Mouse (Mus musculus): ENCODE measurements around the gene Use1. TPM values are rescaled to one million over a fixed set of nuclear protein-coding genes. Genes with fewer than 3 reads are reported as not detected.

The Use1 gene
- total RNA-seq (2012; rRNA removed) (118 and 130 TPM in 2 replicates), total RNA-seq (2014; rRNA removed) (69.6 and 78.4 TPM in 2 replicates), polyA plus RNA-seq (2012; ENCODE audit: insufficient read length, low read depth) (98.7 and 111 TPM in 2 replicates)

GRCm38 (mm10) chr8:71366771-71367528 lies at the start of gene Use1:
TSS of gene Use1 (plus strand) at chr8:71366848.
- peak within 1 kb of the TSS; percentile 69 to 79 (median 74) for H3K4me3 ChIP-seq (replicated peaks in 1 of 3; ENCODE audit: low read depth in 2 of 3, low read length in 2 of 3, poor library complexity in 1 of 3)
- H3K4me2 ChIP-seq (ENCODE audit: insufficient read depth, low read depth, poor library complexity, severe bottlenecking), result peak within 1 kb of the TSS; percentile 80
- H3K4me1 ChIP-seq (ENCODE audit: control insufficient read depth in 1 of 2, insufficient read depth in 2 of 2), result peaks cover 15 to 35% of the 10 kb centered on the region in 2 experiments
- peak; percentile 97 for DNase-seq (ENCODE audit: extremely low read depth)
- in situ Hi-C loops (cut with MboI; ENCODE audit: low pct_ligation_motif_present, low pct_unique_long_range_greater_than_20kb, low sequenced_read_pairs) (no loop called here), dilution Hi-C loops (cut with MboI; ENCODE audit: extremely low pct_ligation_motif_present, extremely low pct_unique_long_range_greater_than_20kb, low sequenced_read_pairs) (no loop called here)
- TF ChIP-seq MAX (IDR thresholded peaks at IDR 0.05; ENCODE audit: low read length), result peak; percentile 95
- peak; percentile 89 for TF ChIP-seq SIN3A (IDR thresholded peaks at IDR 0.05; ENCODE audit: low read length)
- TF ChIP-seq HCFC1 (IDR thresholded peaks at IDR 0.05; ENCODE audit: low read depth, low read length), result peak; percentile 93
- peak; percentile 72 for TF ChIP-seq NRF1 (IDR thresholded peaks at IDR 0.05; ENCODE audit: low read depth, low read length)
- TF ChIP-seq POLR2A (IDR thresholded peaks at IDR 0.05; ENCODE audit: low read depth, low read length), result peak; percentile 64
- peak; percentile 63; the same call in 1 of the 2 replicates for TF ChIP-seq NELFE (IDR thresholded peaks at IDR 0.05; ENCODE audit: low read depth, low read length)
- TF ChIP-seq USF2 (conservative IDR thresholded peaks at IDR 0.05; ENCODE audit: low read depth, low read length), result no peak
- no peak for TF ChIP-seq MAFK (IDR thresholded peaks at IDR 0.05; ENCODE audit: insufficient replicate concordance, low read length)
- TF ChIP-seq BHLHE40 (IDR thresholded peaks at IDR 0.05; ENCODE audit: low read depth, low read length), result peak; percentile 94
- TF ChIP-seq TBP (conservative IDR thresholded peaks at IDR 0.05; ENCODE audit: low read depth, low read length), result peak; percentile 71
- no peak for TF ChIP-seq USF1 (IDR thresholded peaks at IDR 0.05; ENCODE audit: low read depth, low read length)
- peak; percentile 97 for TF ChIP-seq MXI1 (IDR thresholded peaks at IDR 0.05; ENCODE audit: low read depth, low read length)
- peak; percentile 96 for TF ChIP-seq MYC (IDR thresholded peaks at IDR 0.05; ENCODE audit: low read depth, low read length)
- peak; percentile 89; the same call in 1 of the 2 replicates for TF ChIP-seq KAT2A (IDR thresholded peaks at IDR 0.05; ENCODE audit: insufficient replicate concordance, low read length)
- no peak for TF ChIP-seq RCOR1 (conservative IDR thresholded peaks at IDR 0.05; ENCODE audit: low read depth, low read length)
- no peak for TF ChIP-seq ZC3H11A (IDR thresholded peaks at IDR 0.05; ENCODE audit: low read depth, low read length)
- no peak; the same call in 1 of the 2 replicates for TF ChIP-seq ZMIZ1 (IDR thresholded peaks at IDR 0.05; ENCODE audit: low read depth, low read length)
- no peak for TF ChIP-seq RAD21 (IDR thresholded peaks at IDR 0.05; ENCODE audit: low read depth, low read length)
- peak; percentile 64; the same call in 1 of the 2 replicates for TF ChIP-seq E2F4 (IDR thresholded peaks at IDR 0.05; ENCODE audit: insufficient replicate concordance, low read depth, low read length)
- no peak for TF ChIP-seq UBTF (IDR thresholded peaks at IDR 0.05; ENCODE audit: low read depth, low read length)
- peak; percentile 32 for TF ChIP-seq ETS1 (conservative IDR thresholded peaks at IDR 0.05; ENCODE audit: low read depth, low read length)
- TF ChIP-seq TCF12 (IDR thresholded peaks at IDR 0.05; ENCODE audit: low read depth, low read length), result peak; percentile 81
- TF ChIP-seq ELF1 (IDR thresholded peaks at IDR 0.05; ENCODE audit: low read depth, low read length), result peak; percentile 99
- TF ChIP-seq SMC3 (IDR thresholded peaks at IDR 0.05; ENCODE audit: low read depth, low read length), result no peak
- TF ChIP-seq MEF2A (IDR thresholded peaks at IDR 0.05; ENCODE audit: borderline replicate concordance, low read depth, low read length), result peak; percentile 7; the same call in 1 of the 2 replicates
- TF ChIP-seq POLR2AphosphoS2 (IDR thresholded peaks at IDR 0.05; ENCODE audit: low read depth, low read length), result peak; percentile 74; the same call in 1 of the 2 replicates
- no peak for TF ChIP-seq JUN (IDR thresholded peaks at IDR 0.05; ENCODE audit: insufficient read depth, low read depth, low read length)
- peak; percentile 40; the same call in 1 of the 2 replicates for TF ChIP-seq MAZ (IDR thresholded peaks at IDR 0.05; ENCODE audit: low read depth, low read length)
- TF ChIP-seq CHD2 (IDR thresholded peaks at IDR 0.05; ENCODE audit: low read length), result peak; percentile 58; the same call in 1 of the 2 replicates
- H3K79me2 ChIP-seq (replicated peaks; ENCODE audit: control insufficient read depth, extremely low read depth, insufficient read depth, poor library complexity, severe bottlenecking), result no peaks in the 10 kb centered on the region
- H3K27ac ChIP-seq (ENCODE audit: insufficient read depth, low read depth), result peak within 1 kb of the TSS; percentile 88
- H3K9ac ChIP-seq (ENCODE audit: insufficient read depth, low read depth), result peak within 1 kb of the TSS; percentile 79
- no peaks in the 10 kb centered on the region for H3K27me3 ChIP-seq (replicated peaks)
- H3K36me3 ChIP-seq (replicated peaks in 1 of 2; ENCODE audit: control insufficient read depth in 1 of 2, insufficient read depth in 1 of 2, low read length in 1 of 2), result peaks cover 11 to 25% of the 10 kb centered on the region in 2 experiments
- no peaks in the 10 kb centered on the region for H3K9me3 ChIP-seq (replicated peaks; ENCODE audit: low read length)

Measured in CH12.LX (cell line).